Mouse (Mus musculus) thymus, postnatal 10 days (tissue): Measurements from ENCODE around the gene Gdpd5.

Source experiments
- DNase-seq, 2 experiments: peaks; one replicate each; pipeline ENCODE4 v3.0.0; 2021; ENCODE audit warnings: low spot score in 2 of 2

Gene Gdpd5

GRCm38 (mm10) chr7:99381214-99382087 is at the start of gene Gdpd5:
Gene Gdpd5, plus strand, starts transcription at chr7:99381414.
- peak; percentile 92 to 99 for DNase-seq

DNA sequence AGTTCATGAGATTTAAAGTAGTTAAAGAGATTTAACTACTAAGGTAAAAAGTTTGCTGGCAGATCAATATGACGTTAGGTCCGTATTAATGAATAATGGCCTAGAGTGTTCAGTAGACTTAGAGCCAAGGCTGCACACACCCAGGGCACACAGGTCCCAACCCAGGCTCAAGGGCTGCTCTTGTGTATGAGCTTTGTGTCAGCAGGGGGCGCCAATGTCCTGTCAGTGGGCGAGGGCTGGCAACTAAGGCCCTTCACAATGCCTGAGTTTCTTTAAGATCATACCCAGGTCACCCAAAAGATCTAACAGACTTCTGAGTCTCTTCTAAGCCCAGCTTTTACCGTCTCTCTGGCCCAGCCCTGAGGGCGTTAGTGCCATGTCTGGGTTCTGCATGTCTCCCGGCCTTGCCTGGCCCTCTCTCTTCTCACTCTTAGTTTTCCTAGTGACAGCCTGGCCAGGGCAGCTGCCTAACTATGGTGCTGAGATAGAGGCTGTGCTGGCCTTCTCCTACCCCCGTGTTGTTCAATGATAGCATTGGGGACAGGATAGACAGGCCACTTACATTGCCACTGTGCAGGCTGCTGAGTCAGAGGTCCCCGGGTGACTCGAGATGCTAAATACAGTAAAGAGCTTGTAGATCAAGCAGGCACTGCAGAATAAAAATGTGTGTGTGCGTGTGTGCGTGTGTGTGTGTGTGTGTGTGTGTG is 48.3 kb upstream of the Gdpd5 start:
- peak; percentile 20 to 73 for DNase-seq

GRCm38 (mm10) chr7:99340736-99341135 is 40.5 kb upstream of the Gdpd5 start:
- no peak for DNase-seq

DNA sequence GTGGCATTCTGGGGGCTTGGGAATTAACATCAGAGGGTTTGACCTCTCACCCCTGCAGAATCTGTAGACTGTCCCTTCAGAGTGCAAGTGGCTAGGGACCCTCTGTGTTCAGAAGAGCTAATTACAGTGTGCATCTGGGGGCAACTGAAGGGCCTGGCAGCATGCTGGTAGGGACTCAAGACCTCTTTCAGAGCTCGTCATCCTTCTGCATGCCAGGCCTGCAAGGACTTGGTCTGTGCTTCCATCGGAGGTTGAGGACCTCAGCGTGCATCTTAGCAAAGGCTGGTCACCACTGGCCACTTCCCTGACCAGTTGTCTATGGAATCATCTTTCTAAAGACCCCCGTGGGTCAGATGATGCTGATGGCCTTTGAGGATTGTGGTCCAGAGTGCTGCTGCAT is 37.6 kb upstream of the Gdpd5 start:
- DNase-seq: no peak

- no peak for DNase-seq
These were observed 33.9 kb upstream of the Gdpd5 start for GRCm38 (mm10) chr7:99347268-99347667.

- no peak for DNase-seq
These were observed 32.3 kb upstream of the Gdpd5 start for GRCm38 (mm10) chr7:99348883-99349282.

DNA sequence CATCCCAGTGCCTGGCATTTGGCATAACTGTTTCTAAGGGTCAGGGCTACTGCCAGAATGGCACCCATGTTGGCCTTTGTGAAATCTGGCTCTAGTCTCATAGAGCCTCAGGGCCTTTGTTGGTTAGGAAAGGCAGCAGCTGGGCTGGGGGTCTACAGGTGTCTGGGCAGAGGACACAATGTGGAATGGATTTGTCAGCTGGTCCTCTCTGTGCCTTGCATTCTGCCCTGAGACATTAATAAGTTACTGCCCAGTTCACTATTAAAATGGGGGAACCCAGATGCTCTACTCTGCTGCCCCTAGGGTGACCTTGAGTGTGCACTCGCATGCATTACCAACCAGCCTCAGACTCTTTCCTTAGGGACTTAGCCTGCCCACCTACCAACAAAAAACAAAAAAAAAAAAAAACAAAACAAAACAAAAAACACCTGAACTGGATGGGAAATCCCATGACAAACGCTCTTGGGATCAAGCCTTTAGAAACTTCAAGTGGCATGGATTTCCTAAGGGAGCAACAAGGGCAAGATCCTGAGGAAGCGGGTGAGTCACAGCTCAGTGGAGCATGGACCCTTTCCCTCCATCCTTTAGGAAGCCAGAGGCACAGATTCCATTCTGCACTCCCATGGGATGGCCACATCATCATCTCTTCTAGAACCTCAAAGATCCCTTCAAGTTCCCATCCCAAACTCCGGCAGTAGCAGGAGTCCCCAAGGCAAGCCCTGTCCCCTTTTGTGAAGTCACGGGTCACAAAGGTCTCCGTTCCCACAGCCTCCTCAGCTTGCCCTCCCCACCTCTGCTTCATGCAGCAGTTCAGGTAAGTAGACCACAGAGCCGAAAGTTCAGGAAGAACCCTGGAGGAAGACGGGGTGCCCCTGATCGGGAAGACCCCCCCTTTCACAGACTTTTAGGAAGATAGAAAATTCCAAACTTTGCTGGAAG is 31.2 kb upstream of the Gdpd5 start:
- no peak for DNase-seq

DNA sequence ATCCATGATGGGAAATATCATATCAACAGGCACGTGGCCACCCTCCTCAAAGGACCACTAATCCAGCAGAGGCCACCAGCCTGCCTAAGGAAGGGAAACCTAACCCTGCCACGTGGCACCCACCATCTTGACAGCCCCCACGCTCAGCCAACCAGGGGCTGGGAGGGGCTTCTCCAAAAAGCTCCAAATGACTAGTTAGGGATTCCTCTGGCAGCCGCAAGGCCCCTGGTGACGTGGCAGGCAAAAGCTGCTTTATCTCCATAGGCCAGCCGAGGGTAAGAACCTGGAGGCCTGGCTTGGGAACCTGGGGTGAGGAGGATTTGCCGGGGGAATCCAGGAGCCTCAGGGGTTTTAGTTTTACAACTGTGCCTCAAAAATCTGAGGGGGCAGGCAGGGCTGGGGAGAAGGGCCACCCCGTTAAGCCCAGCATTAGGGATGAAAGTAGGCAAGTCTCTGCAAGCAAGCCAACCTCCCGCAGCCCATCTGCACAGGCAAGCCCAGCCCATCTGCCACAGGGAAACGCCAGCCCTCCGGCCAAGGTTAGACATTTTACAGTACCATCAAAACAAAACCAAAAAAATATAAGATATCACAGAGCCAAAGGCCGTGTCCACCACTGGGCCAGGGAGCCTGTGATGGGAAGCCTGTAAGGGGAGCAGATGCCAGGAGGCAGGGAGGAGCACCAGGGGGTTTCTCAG is 30.0 kb upstream of the Gdpd5 start:
- no peak for DNase-seq

DNA sequence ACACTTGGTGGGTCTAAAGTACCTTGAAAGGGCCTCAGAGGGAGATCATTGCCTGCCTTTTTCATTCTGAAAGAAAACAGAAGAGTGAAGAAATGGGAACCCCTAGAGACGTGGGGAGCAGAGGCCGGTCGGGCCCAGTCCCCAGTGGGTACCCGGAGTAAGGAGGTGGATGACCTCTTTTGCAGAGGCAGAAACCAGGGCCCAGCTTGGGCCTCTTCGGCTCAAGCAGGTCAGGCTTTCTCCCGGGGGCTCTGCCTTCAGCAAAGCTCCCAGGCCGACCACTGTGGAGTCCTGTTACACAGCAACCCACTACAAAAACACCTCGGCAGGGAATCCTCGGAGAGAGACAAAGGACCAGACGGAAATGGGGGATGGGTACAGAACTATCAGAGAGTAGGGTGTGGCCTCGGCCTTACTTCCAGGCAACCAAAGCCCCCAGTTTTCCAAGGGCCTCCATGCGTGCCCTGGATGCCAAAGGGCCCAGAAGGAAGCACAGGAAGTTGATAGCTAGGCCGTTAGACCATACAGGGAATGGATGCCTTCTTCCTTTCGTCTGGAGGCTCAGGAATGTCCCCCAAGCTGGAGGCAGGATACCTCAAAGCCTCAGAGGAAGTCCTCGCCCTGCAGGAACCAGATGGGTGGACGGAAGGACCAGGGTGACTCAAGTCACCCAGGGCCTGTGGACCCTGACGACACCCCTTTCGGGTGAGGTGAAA is 29.3 kb upstream of the Gdpd5 start:
- DNase-seq: no peak

DNA sequence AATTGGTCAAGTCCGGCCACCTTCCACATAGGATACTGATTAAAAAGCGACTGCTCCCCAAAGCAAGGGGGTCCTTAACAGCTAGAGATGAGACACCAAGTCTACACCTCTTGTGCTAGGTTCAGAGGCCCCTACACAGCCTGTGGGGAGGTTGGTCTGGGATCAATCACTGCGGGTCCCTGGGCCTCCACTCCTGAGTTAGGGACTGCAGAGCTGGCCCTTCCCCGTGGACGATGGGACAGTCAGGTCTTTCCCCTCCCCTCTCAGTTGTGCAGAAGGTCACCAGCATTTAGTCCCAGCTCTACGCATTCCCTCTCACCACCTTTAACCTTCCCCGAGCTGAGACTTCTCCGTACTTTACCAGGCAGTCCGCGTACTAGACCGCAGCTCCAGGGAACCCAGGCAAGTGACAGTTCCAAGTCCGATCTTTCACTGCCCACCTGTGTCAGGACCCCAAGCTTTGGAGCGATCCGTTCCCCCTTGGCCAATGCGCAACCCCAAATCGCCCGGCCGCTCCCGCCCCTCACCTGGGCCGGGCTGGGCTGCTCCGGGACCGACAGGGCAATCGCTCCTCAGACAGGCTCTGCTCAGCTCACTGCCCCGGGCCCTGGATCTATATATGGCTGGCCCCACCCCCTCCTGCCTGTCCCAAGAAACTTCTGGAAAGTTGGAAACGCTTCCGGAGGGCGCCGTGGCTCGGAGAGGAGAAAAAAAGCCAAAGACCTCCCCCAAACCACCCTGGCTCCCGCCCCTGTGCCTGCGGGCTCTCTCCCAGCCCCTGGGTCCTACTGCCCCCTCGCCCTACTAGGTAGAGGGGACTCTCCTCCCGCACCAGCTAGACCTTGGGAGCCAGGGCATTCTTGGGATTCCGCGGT is 28.5 kb upstream of the Gdpd5 start, which contains the start of gene Serpinh1:
Serpinh1 (minus strand) TSS at position 714 of the 875 bp plus-strand sequence.
- DNase-seq: no peak

- no peak for DNase-seq
These were observed 25.5 kb upstream of the Gdpd5 start for GRCm38 (mm10) chr7:99355731-99356131.

DNA sequence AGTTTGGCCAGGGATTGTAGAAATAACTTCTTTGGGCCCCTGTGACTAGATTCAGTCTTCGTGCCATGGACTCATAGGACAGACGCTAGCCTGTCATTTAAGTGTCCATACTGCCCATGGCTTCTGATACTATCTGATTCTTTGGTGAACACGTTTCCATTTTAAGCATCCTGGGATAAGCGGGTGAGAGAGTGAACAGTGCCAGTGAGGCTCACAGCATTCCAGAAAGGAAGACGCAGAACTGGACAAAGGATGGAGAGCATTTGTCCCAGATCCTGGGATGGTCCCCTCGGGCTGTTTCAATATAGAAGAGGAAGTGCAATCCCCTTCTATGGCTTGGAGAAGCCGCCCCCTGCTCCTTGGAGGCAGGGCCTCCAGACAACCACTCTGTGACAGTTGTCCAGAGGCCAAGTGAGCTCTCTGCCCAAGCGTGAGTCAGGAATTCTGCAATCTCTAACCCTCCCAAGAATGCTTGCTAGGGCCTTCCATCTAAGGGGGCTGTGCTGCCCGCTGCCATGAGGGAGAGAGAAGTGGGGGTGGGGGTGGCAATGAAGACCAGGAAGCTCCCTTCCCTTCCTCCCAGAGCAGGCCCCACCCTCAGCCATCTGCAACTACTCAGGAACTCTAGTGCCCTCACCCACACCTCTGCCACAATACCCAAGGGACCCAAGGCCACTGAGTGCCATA is 24.8 kb upstream of the Gdpd5 start:
- no peak for DNase-seq

DNA sequence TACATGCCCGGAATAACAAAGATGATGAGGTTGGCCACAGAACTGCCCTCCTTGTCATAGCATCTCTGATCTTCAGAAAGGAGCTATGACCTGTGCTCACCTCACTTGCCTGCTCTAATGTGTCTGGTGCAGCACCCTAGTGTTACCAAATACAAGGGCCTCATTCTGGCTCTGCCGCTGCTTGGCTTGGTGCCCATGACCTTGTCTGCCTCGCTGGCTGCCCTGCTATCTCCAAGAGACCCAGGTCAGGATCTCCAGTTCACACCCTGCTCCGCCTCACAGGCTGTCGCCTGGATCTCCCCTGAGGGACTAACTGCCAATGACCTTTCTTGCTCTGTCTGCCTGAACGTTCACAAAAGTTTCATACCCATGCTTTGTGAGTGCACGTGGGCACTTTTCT is 24.0 kb upstream of the Gdpd5 start:
- no peak for DNase-seq

DNA sequence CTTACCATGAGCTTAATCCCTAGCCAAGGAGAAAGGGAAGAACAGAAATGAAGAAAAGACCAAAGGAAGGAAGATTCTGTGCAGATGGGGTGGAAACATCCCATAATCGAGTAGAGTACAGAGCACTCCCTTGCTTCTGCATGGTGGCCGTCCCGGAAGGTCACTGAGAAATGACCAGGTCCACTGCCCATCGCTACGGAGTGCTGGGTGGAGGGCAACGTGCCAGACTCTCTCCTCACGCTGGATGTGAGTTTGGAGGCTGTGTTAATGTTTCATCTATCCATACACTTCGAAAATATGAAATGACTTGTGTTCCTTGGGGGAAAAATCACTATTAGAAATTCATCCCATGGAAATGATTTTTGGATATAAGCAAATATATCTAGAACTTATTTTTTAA is 22.8 kb upstream of the Gdpd5 start:
- DNase-seq: no peak

DNA sequence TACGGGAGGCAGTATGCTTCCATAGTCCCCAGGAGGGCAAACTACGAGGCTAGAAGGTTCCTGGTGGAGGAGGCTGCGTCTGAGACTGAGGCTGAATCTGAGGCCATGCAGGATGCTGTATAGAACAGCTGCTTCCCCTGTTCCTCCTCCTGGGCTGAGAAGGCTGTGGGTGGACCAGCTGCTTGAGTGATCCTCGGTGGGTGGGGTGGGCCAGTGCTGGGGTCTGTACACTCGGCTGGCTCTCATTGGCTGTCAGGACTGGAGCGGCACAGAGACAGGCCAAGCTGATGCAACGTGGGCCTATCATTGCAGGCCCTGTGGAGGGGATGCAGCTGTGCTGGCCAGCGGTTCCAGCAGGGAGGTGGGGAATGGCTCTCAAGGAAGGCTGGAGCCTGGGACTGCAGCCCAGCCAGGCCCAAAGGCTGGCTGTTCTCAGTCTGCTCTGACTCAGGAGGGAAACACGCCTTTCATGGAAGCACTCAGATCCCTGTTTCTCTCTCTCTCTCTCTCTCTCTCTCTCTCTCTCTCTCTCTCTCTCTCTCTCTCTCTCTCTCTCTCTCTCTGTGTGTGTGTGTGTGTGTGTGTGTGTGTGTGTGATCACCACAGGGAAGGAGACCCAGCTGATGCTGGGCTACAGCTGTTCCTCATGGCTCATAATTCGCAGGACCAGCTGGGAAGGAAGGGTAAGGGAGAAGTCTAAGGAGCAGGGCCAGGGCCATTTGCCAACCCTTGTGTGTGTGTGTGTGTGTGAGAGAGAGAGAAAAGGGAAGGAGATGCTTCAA is 21.0 kb upstream of the Gdpd5 start:
- peak; percentile 9 to 22 for DNase-seq

- DNase-seq: no peak
These were observed 20.3 kb upstream of the Gdpd5 start for GRCm38 (mm10) chr7:99360803-99361414.

DNA sequence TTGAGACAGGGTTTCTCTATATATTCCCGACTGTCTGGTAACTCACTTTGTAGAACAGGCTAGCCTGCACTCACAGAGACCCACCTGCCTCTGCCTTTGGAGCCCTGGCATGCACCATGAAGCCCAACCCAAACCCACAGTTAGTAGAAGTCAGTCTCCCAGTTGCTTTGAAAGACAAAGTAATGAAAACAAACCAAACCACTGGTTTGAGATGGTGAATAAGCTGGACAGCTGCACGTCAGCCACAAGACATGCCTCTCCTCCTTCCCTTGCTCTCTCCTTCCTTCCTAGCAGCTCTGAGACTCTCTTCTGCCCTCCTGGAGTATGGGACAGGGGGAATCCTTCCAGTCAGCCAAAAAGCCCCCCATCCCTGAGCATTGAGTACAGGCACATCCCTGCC is 19.1 kb upstream of the Gdpd5 start:
- no peak for DNase-seq

DNA sequence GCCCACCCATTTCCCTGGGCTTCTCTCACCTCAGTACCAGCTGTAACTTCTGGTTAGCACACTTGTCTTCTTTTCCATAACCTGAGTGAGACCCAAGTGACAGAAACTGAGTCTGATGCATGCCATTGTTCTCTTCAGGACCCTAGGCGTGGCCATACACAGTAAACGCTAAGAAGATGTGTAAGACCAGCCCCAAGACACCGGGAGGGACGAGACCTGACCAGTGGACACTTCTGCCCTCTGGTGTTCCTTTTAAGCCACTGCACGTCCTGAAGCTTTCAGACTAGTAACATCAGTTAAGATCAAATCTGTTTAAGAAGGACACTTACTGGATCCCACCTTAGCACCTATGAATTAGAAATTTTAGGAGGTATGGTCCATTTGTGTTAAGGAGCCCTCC is 16.1 kb upstream of the Gdpd5 start:
- DNase-seq: peak in 1 of 2 experiments; percentile 40
